Mouse (Mus musculus): ENCODE measurements around the gene Vil1. TPM values are rescaled to one million over a fixed set of nuclear protein-coding genes. Genes with fewer than 3 reads are reported as not detected.

Gene Vil1
- polyA plus RNA-seq, 1 experiment = 0.22 TPM

GRCm38 (mm10) chr1:74434596-74434995 is 25.4 kb downstream of the Vil1 start:
- no peak for TF ChIP-seq GATA1 (IDR thresholded peaks at IDR 0.05; ENCODE audit: low read length)

GRCm38 (mm10) chr1:74435563-74435962 is 26.4 kb downstream of the Vil1 start:
- no peak for TF ChIP-seq GATA1 (IDR thresholded peaks at IDR 0.05; ENCODE audit: low read length)

- TF ChIP-seq GATA1 (IDR thresholded peaks at IDR 0.05; ENCODE audit: low read length) = no peak
Measured at GRCm38 (mm10) chr1:74437702-74438427, 28.7 kb downstream of the Vil1 start.

- TF ChIP-seq GATA1 (IDR thresholded peaks at IDR 0.05; ENCODE audit: low read length) = no peak
Measured at GRCm38 (mm10) chr1:74439166-74439876, 30.1 kb downstream of the Vil1 start.

GRCm38 (mm10) chr1:74444538-74444937 is 35.4 kb downstream of the Vil1 start:
- TF ChIP-seq GATA1 (IDR thresholded peaks at IDR 0.05; ENCODE audit: low read length) = no peak

GRCm38 (mm10) chr1:74452611-74453045 is 43.5 kb downstream of the Vil1 start:
- TF ChIP-seq GATA1 (IDR thresholded peaks at IDR 0.05; ENCODE audit: low read length) = no peak

GRCm38 (mm10) chr1:74460273-74460672 is 51.1 kb downstream of the Vil1 start:
- TF ChIP-seq GATA1 (IDR thresholded peaks at IDR 0.05; ENCODE audit: low read length) = no peak

Other genes starting within 250 kb of the Vil1 start
- not detected in 2 replicates for gene Cxcr1, start 214.7 kb upstream of the Vil1 start, polyA plus RNA-seq (2012)
- gene Arpc2, start 173.3 kb upstream of the Vil1 start, polyA plus RNA-seq (2012) = 655 and 745 TPM in 2 replicates
- gene Gpbar1, start 130.8 kb upstream of the Vil1 start, polyA plus RNA-seq (2012) = not detected in 2 replicates
- gene Aamp, start 124.6 kb upstream of the Vil1 start, polyA plus RNA-seq (2012) = 311 and 386 TPM in 2 replicates
- 165 and 228 TPM in 2 replicates for gene Pnkd, start 124.4 kb upstream of the Vil1 start, polyA plus RNA-seq (2012)
- 180 and 214 TPM in 2 replicates for gene Tmbim1, start 103.8 kb upstream of the Vil1 start, polyA plus RNA-seq (2012)
- gene Catip, start 47.3 kb upstream of the Vil1 start, polyA plus RNA-seq (2012) = not detected in 2 replicates
- not detected in 2 replicates for gene Slc11a1, start 34.2 kb upstream of the Vil1 start, polyA plus RNA-seq (2012)
- 342 and 395 TPM in 2 replicates for gene Ctdsp1, start 17.9 kb upstream of the Vil1 start, polyA plus RNA-seq (2012)
- 34.8 and 35.0 TPM in 2 replicates for gene Cnot9, start 96.7 kb downstream of the Vil1 start, polyA plus RNA-seq (2012)
- gene Plcd4, start 133.5 kb downstream of the Vil1 start, polyA plus RNA-seq (2012) = not detected in 2 replicates
- gene Usp37, start 134.9 kb downstream of the Vil1 start, polyA plus RNA-seq (2012) = 3.4 and 8.5 TPM in 2 replicates
- 10.5 and 13.2 TPM in 2 replicates for gene Zfp142, start 178.9 kb downstream of the Vil1 start, polyA plus RNA-seq (2012)
- gene Bcs1l, start 178.9 kb downstream of the Vil1 start, polyA plus RNA-seq (2012) = 4.5 and 7.3 TPM in 2 replicates
- 24.2 and 27.0 TPM in 2 replicates for gene Rnf25, start 192.0 kb downstream of the Vil1 start, polyA plus RNA-seq (2012)
- 0.05 and 0.21 TPM in 2 replicates for gene Stk36, start 192.1 kb downstream of the Vil1 start, polyA plus RNA-seq (2012)